Mouse (Mus musculus) cerebellum, adult 2 months (tissue): ENCODE results near the gene Ncam1. TPM values are rescaled to one million over a fixed set of nuclear protein-coding genes. Genes with fewer than 3 reads are reported as not detected.

Source experiments
- DNase-seq, 2 experiments: peaks; one replicate each; pipeline ENCODE4 v3.0.0; 2021
- H3K27ac ChIP-seq: fragments of 200-500 bp; 2 replicates; pipeline ENCODE4 v1.5.1; 2012; ENCODE audit warnings: low read length, control low read depth, inconsistent platforms; ENCODE audit not compliant: insufficient read depth
- H3K27me3 ChIP-seq: fragments of 200-500 bp; 2 replicates; pipeline ENCODE4 v1.6.1; 2012; ENCODE audit warnings: inconsistent platforms, mild to moderate bottlenecking, low read length, moderate library complexity; ENCODE audit not compliant: control insufficient read depth, insufficient read depth
- H3K4me1 ChIP-seq: fragments of 200-500 bp; 2 replicates; pipeline ENCODE4 v1.6.1; 2011; ENCODE audit warnings: low read length; ENCODE audit not compliant: control insufficient read depth, insufficient read depth
- H3K4me3 ChIP-seq: fragments of 200-500 bp; replicated peaks from 2 replicates; pipeline ENCODE3; 2011; ENCODE audit warnings: mild to moderate bottlenecking, low read depth, low read length, control low read depth; ENCODE audit not compliant: insufficient read depth
- CTCF ChIP-seq: fragments of 200-500 bp; IDR thresholded peaks from 2 replicates; pipeline ENCODE4 v1.5.1; 2011; ENCODE audit warnings: low read depth, mild to moderate bottlenecking, control low read depth, low read length, moderate library complexity, borderline replicate concordance; ENCODE audit not compliant: insufficient read depth
- POLR2A ChIP-seq: fragments of 200-500 bp; IDR thresholded peaks from 2 replicates; pipeline ENCODE4 v1.6.1; 2011; ENCODE audit warnings: low read length, control low read depth, borderline replicate concordance; ENCODE audit not compliant: insufficient read depth
- WGBS: fragments of 180-500 bp; shearing (Covaris S2); methylation state at CpG from one replicate; pipeline ENCODE4 v1.1.7; 2018; 5-methylcytosine and 5-hydroxymethylcytosine counted together
- polyA plus RNA-seq: library from polyadenylated mRNA; depleted of rRNA; stranded (reverse); fragments of >200 nt; gene quantifications from 2 replicates; pipeline ENCODE4 v1.2.3, GENCODE M21; 2012; rRNA removed

The Ncam1 gene
- 149 and 156 TPM in 2 replicates for polyA plus RNA-seq

DNA sequence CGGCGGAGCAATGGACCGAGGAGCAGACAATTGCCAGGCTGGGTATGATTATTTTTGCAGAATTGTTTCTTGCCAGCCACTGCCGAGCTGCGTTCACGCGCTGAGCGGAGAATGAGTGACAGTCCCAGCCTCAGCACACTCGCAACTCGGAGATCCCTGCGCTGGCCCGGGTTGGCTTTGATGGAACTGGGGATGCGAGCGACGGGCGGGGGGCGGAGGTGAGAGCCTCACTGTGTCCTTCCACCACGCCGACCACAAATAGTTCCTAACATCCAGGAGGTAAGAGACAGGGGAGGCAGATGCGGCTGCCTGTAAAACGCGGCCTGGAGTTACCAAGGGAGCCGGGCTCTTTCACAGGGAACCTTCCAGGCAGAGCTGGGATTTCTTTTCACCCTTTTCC, at the start of gene Ncam1:
Gene Ncam1, minus strand, starts transcription at position 120 of the 400 bp plus-strand sequence.
- 1% methylated on average over 23 of the region's 23 CpGs for WGBS
- no peaks in the 10 kb centered on the region for H3K27me3 ChIP-seq

DNA sequence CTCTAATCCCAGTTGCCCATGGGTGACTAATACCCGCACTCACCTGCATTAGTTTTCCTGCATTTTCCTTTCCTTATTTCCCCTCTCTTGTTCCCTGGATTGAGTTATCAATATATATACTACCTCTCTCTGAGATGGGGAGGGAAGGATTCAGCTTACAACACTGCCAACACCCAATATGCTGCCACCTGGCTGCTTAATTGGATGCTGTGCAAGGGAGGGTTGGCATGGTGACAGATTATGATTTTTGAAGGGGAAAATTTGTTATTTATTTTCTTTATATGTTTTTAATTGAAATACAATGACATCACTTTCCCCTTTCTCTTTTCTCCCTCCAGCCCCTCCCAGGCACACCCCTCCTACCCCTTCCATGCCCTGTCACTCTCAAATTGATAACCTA, 35.3 kb upstream of the Ncam1 start:
- no peak for TF ChIP-seq POLR2A
- TF ChIP-seq CTCF = peak; percentile 54; the same call in 1 of the 2 replicates
- Histone ChIP-seq H3K4me1 (peaks cover 3% of the 10 kb centered on the region; the same call in 1 of the 2 replicates), H3K4me3 (no peak overlapping the region), H3K27ac (no peak overlapping the region), H3K27me3 (no peaks in the 10 kb centered on the region)
- WGBS = 86% methylated on average over 1 of the region's 1 CpGs
- peak in 1 of 2 experiments; percentile 22 for DNase-seq

More for the DNA sequence above, at the start of gene Ncam1:
- Histone ChIP-seq H3K27ac (peak within 1 kb of the TSS; percentile 83), H3K4me3 (peak within 1 kb of the TSS; percentile 95), H3K4me1 (peaks cover 2% of the 10 kb centered on the region; the same call in 1 of the 2 replicates)
- TF ChIP-seq POLR2A (peak; percentile 80), CTCF (no peak)
- DNase-seq = peak; percentile 95 to 96

DNA sequence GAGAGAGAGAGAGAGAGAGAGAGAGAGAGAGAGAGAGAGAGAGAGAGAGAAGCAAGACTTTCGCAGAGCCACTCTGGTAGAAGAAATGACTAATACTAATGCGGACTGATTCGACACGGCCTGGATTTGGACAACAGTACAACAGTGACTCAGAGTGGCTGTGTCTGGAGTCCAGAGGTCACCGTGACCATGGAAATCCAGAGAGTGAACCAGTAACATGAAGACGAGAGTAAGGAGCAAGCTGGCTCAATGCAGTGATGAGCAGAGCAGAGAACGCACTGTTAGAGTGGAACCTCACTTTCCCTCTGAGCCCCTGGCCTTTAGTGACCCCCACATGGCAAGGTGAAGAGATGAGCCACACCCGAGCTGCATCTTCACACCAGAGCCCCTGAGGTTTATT, 28.9 kb upstream of the Ncam1 start:
- Histone ChIP-seq H3K4me1 (no peaks in the 10 kb centered on the region), H3K27ac (no peak overlapping the region), H3K4me3 (no peak overlapping the region), H3K27me3 (no peaks in the 10 kb centered on the region)
- 92% methylated on average over 8 of the region's 8 CpGs for WGBS
- TF ChIP-seq CTCF (no peak), POLR2A (no peak)
- DNase-seq = no peak

- 51% methylated on average over 10 of the region's 10 CpGs for WGBS
- H3K4me3 ChIP-seq = no peak overlapping the region
- no peaks in the 10 kb centered on the region for H3K4me1 ChIP-seq
- H3K27ac ChIP-seq = no peak overlapping the region
- DNase-seq = no peak
- no peaks in the 10 kb centered on the region for H3K27me3 ChIP-seq
- TF ChIP-seq CTCF (no peak), POLR2A (no peak)
Measured at GRCm38 (mm10) chr9:49816115-49816650, 17.5 kb upstream of the Ncam1 start.

- no peak overlapping the region for H3K27ac ChIP-seq
- H3K4me3 ChIP-seq = no peak overlapping the region
- no peak for DNase-seq
- TF ChIP-seq POLR2A = no peak
- no peak for TF ChIP-seq CTCF
- no peaks in the 10 kb centered on the region for H3K4me1 ChIP-seq
- 94% methylated on average over 2 of the region's 2 CpGs for WGBS
- no peaks in the 10 kb centered on the region for H3K27me3 ChIP-seq
Measured at GRCm38 (mm10) chr9:49814442-49814841, 15.7 kb upstream of the Ncam1 start.

GRCm38 (mm10) chr9:49803222-49803621, 4.5 kb upstream of the Ncam1 start:
- Histone ChIP-seq H3K27ac (no peak overlapping the region), H3K4me1 (no peaks in the 10 kb centered on the region), H3K4me3 (no peak overlapping the region), H3K27me3 (no peaks in the 10 kb centered on the region)
- WGBS = 66% methylated on average over 3 of the region's 3 CpGs
- DNase-seq = no peak
- no peak for TF ChIP-seq CTCF
- no peak for TF ChIP-seq POLR2A

DNA sequence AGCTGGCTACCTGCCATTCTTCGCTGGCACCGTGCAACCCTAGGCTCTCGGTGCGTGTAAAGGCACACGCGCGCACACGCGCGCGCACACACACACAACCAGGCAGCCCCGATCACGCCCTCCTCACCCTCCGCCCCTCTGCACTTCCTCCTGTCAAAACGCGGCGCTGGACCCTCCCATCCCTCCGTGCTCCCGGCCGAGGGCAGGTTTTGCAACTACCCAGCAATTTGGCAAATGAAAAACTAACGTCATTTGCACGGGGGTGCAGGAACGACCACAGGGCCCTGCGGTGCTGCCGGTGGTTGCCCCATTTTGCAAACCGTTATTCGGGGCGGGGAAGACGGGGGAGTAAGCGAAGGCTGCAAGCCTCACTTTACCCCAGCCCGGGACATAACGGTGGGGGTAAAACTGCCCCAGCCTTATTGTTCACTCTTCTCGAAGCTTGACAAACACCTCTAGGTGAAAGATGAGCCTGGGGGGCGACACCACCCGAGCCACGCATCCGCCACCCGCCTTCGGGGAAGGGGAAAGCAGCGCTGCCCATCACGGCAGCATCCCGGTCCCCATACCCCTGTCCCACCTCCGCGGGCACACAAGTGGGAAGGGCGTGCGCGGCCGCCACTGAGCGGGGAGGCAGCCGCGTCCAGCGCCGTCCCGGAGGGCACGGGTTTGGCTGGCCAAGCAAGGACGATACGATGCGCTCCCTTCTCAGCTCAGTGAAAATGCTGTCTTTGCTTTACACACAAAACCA, 729 bp downstream of the Ncam1 start:
- H3K27me3 ChIP-seq = no peaks in the 10 kb centered on the region
- H3K4me3 ChIP-seq = peak overlapping the region; percentile 95
- H3K27ac ChIP-seq = peak overlapping the region; percentile 83
- DNase-seq = peak; percentile 85 to 87
- WGBS = under 1% methylated on average over 58 of the region's 58 CpGs
- TF ChIP-seq POLR2A = 0 out of 2 replicates have a peak, but pooled peaks have one; percentile 32
- TF ChIP-seq CTCF = no peak
- peaks cover 7% of the 10 kb centered on the region; the same call in 1 of the 2 replicates for H3K4me1 ChIP-seq

GRCm38 (mm10) chr9:49797508-49797820, 1.3 kb downstream of the Ncam1 start:
- DNase-seq = no peak
- peaks cover 7% of the 10 kb centered on the region; the same call in 1 of the 2 replicates for H3K4me1 ChIP-seq
- WGBS = 0% methylated on average over 15 of the region's 15 CpGs
- H3K27me3 ChIP-seq = no peaks in the 10 kb centered on the region
- peak overlapping the region; percentile 83 for H3K27ac ChIP-seq
- TF ChIP-seq CTCF = no peak
- TF ChIP-seq POLR2A = no peak
- peak overlapping the region; percentile 95 for H3K4me3 ChIP-seq
